Mouse (Mus musculus) mouse embryonic stem cell (cell line): ENCODE measurements at regions not wholly inside any gene's neighbourhood (a gene's known extent, or its start where the extent isn't known, plus 50 kb on each side); places are given as distances from the start of the nearest gene placed in this dataset.

Experiments
- in situ Hi-C, 2 experiments: fragments of 300-500 bp; cut with MboI; formaldehyde crosslinking; loops; 1 replicate in 1 of 2; 3 replicates in 1 of 2; pipeline ENCODE4 v1.14.3; 2019 to 2020; ENCODE audit warnings: low sequenced_read_pairs in 2 of 2, low pct_unique_long_range_greater_than_20kb in 1 of 2, mixed read lengths in 1 of 2; ENCODE audit not compliant: unreplicated experiment in 1 of 2

- in situ Hi-C loops = no loop called here
Observed at GRCm38 (mm10) chr15:87325389-87325788, 218.7 kb upstream of the Fam19a5 start.

GRCm38 (mm10) chr15:87326281-87326680, 217.8 kb upstream of the Fam19a5 start:
- in situ Hi-C loops = no loop called here

- in situ Hi-C loops = no loop called here
Observed at GRCm38 (mm10) chr15:87332441-87332840, 211.7 kb upstream of the Fam19a5 start.

GRCm38 (mm10) chr15:87333527-87333926, 210.6 kb upstream of the Fam19a5 start:
- in situ Hi-C loops = no loop called here

- in situ Hi-C loops = no loop called here
Observed at GRCm38 (mm10) chr15:87334430-87334829, 209.7 kb upstream of the Fam19a5 start.

- in situ Hi-C loops = no loop called here
Observed at GRCm38 (mm10) chr15:87335324-87335723, 208.8 kb upstream of the Fam19a5 start.

GRCm38 (mm10) chr15:87335737-87336136, 208.4 kb upstream of the Fam19a5 start:
- in situ Hi-C loops = no loop called here

GRCm38 (mm10) chr15:87339904-87340303, 204.2 kb upstream of the Fam19a5 start:
- in situ Hi-C loops = no loop called here

GRCm38 (mm10) chr15:87342656-87343055, 201.4 kb upstream of the Fam19a5 start:
- in situ Hi-C loops = no loop called here

GRCm38 (mm10) chr15:87345826-87346225, 198.3 kb upstream of the Fam19a5 start:
- in situ Hi-C loops = no loop called here

GRCm38 (mm10) chr15:87349533-87350247, 194.4 kb upstream of the Fam19a5 start:
- in situ Hi-C loops = no loop called here

- in situ Hi-C loops = no loop called here
Observed at GRCm38 (mm10) chr15:87352812-87353211, 191.3 kb upstream of the Fam19a5 start.

- in situ Hi-C loops = no loop called here
Observed at GRCm38 (mm10) chr15:87353886-87354285, 190.2 kb upstream of the Fam19a5 start.

- in situ Hi-C loops = loop anchor here in 1 of 2 experiments (10.0 kb wide), 1 partner anchor 174 kb away; no protein-coding TSS in a partner anchor
Observed at GRCm38 (mm10) chr15:87360457-87360856, 183.6 kb upstream of the Fam19a5 start.

GRCm38 (mm10) chr15:87365712-87366361, 178.3 kb upstream of the Fam19a5 start:
- in situ Hi-C loops = loop anchor here in 1 of 2 experiments (10.0 kb wide), 1 partner anchor 169 kb away; no protein-coding TSS in a partner anchor

GRCm38 (mm10) chr15:87367381-87367780, 176.7 kb upstream of the Fam19a5 start:
- in situ Hi-C loops = loop anchor here in 1 of 2 experiments (10.0 kb wide), 1 partner anchor 167 kb away; no protein-coding TSS in a partner anchor

GRCm38 (mm10) chr15:87369381-87369780, 174.7 kb upstream of the Fam19a5 start:
- in situ Hi-C loops = loop anchor here in 1 of 2 experiments (10.0 kb wide), 1 partner anchor 165 kb away; no protein-coding TSS in a partner anchor

- in situ Hi-C loops = loop anchor here in 1 of 2 experiments (10.0 kb wide), 1 partner anchor 165 kb away; no protein-coding TSS in a partner anchor
Observed at GRCm38 (mm10) chr15:87369836-87370235, 174.3 kb upstream of the Fam19a5 start.

GRCm38 (mm10) chr15:87370761-87371160, 173.3 kb upstream of the Fam19a5 start:
- in situ Hi-C loops = no loop called here

GRCm38 (mm10) chr15:87374670-87375069, 169.4 kb upstream of the Fam19a5 start:
- in situ Hi-C loops = no loop called here
